Mouse (Mus musculus): ENCODE results near the gene Iars.

DNA sequence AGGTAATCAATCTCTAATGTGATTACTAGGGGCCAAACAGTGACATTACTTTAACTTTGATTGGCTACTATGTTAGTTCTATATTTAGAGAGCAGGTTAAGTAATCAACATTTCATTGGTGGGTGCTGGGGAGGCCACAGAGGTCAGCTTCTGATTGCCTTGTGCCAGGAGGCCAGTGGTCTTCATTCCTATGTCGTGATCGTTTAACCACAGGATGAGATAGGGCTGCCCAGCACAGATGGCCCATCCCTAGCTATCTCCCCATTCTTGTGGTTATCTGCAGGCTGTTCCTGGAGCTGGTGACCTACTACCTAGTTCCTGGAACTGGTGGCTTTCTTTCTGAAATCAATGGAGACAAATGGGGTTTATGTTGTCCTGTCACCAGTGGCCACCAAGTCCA is 86.1 kb downstream of the Iars start:
- no peak for TF ChIP-seq CTCF (IDR thresholded peaks at IDR 0.05; ENCODE audit: low read depth)
- no peak for TF ChIP-seq EP300 (IDR thresholded peaks at IDR 0.05; ENCODE audit: low read depth)

Data from liver, postnatal 0 days (tissue).